Mouse (Mus musculus): Measurements from ENCODE around the gene Crp. TPM values are rescaled to one million over a fixed set of nuclear protein-coding genes. Genes with fewer than 3 reads are reported as not detected.

Crp gene
- polyA plus RNA-seq (2015; fragmentation: Nextera tagmentation; extraction: Ambion mirVana) = 14.7 and 16.8 TPM in 2 replicates

DNA sequence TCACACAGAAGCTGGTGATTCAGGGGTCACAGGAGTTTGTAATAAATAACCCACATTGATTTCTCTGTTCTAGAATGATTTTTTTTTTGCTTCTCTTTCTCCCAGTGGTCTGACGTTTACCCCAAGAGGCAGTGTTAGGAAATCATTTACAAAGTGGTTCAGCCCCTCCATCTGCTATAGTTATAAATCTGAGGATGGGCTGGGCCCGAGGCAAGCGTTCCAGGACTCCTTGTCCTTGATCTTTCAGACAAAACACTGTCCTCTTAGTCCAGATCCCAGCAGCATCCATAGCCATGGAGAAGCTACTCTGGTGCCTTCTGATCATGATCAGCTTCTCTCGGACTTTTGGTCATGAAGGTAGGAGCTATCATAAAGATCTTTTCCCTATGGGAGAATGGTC lies at the start of gene Crp:
Gene Crp, plus strand, starts transcription at position 212 of the 400 bp plus-strand sequence.
- H3K4me3 ChIP-seq (replicated peaks) = no peak within 1 kb of the TSS
- 0 out of 2 replicates have a peak, but pooled peaks have one; percentile 23 for ATAC-seq (ENCODE audit: low read depth)
- H3K4me1 ChIP-seq (replicated peaks) = no peaks in the 10 kb centered on the region
- H3K36me3 ChIP-seq = no peaks in the 10 kb centered on the region
- DNase-seq = no peak
- no peaks in the 10 kb centered on the region for H3K27me3 ChIP-seq
- H3K4me2 ChIP-seq = peak within 1 kb of the TSS; percentile 37
- WGBS (ENCODE audit: insufficient replicate concordance) = 67% methylated on average over 4 of the region's 4 CpGs
- H3K27ac ChIP-seq = peak within 1 kb of the TSS; percentile 43; the same call in 1 of the 2 replicates
- H3K9me3 ChIP-seq (replicated peaks) = no peaks in the 10 kb centered on the region
- H3K9ac ChIP-seq = no peak within 1 kb of the TSS

DNA sequence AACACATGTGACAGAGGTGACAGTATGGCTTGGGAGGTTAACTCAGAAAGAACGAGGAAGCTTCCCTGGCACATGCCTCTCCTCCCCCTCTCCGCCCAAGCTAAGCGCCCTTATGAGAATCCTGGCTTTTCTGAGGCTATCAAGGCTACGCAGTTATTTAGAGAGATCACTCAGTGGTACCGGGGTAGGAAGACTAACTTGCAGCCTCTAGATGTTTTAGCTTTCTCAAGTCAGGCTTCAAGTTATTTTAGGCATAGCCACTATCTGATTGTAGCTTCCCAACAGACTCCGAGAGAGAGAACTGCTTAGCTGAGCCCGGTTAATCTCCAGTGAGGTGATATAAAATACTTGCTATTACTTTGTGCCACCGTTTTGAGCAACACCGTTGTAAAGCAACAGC lies 48.5 kb upstream of the Crp start:
- Histone ChIP-seq H3K27ac (no peak overlapping the region), H3K9me3 (replicated peaks) (no peaks in the 10 kb centered on the region), H3K4me3 (replicated peaks) (no peak overlapping the region), H3K4me1 (replicated peaks) (no peaks in the 10 kb centered on the region), H3K36me3 (no peaks in the 10 kb centered on the region), H3K9ac (no peak overlapping the region), H3K27me3 (no peaks in the 10 kb centered on the region), H3K4me2 (no peak overlapping the region)
- no peak for ATAC-seq (ENCODE audit: low read depth)
- DNase-seq = no peak
- WGBS (ENCODE audit: insufficient replicate concordance) = 51% methylated on average over 9 of the region's 9 CpGs

DNA sequence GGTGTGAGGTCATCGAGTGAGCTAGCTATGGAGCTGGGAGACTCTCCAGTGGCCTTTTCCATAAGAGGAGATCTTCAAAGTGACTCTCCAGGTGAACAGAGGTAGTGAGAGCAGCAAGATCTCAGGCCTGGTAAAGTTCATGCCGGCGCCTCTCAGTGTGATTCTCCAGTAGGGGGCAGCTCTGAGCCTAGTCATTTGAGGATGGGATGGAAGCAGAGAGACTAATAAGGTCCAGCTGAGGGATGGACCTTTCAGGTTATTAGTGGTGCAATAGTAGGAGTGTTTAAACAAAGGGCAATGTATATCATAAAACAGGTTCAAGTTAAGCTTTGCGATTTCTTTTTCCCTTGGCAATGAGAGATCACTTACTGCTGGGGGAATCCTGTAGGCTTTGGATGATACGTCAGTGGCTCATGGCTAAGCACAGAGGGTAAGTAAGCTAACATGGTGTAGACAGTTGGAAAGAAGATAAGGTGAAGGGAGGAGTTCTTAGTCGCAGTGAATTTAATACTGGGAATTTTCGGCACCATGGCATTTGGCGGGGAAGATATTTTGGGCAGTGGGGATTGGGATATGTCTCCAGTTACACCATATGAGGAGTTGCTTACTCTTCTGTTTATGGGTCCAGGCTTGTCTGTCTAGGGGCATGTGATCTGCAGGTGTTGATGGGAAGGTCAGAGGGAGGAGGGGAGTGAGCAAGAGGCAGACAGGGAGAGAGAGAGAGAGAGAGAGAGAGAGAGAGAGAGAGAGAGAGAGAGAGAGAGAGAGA lies 47.2 kb upstream of the Crp start:
- DNase-seq (no peak), ATAC-seq (ENCODE audit: low read depth) (0 out of 2 replicates have a peak, but pooled peaks have one; percentile 10)
- Histone ChIP-seq H3K9ac (no peak overlapping the region), H3K4me1 (replicated peaks) (no peaks in the 10 kb centered on the region), H3K4me2 (no peak overlapping the region), H3K36me3 (no peaks in the 10 kb centered on the region), H3K27ac (no peak overlapping the region), H3K4me3 (replicated peaks) (no peak overlapping the region), H3K9me3 (replicated peaks) (no peaks in the 10 kb centered on the region), H3K27me3 (no peaks in the 10 kb centered on the region)
- 48% methylated on average over 8 of the region's 8 CpGs for WGBS (ENCODE audit: insufficient replicate concordance)

DNA sequence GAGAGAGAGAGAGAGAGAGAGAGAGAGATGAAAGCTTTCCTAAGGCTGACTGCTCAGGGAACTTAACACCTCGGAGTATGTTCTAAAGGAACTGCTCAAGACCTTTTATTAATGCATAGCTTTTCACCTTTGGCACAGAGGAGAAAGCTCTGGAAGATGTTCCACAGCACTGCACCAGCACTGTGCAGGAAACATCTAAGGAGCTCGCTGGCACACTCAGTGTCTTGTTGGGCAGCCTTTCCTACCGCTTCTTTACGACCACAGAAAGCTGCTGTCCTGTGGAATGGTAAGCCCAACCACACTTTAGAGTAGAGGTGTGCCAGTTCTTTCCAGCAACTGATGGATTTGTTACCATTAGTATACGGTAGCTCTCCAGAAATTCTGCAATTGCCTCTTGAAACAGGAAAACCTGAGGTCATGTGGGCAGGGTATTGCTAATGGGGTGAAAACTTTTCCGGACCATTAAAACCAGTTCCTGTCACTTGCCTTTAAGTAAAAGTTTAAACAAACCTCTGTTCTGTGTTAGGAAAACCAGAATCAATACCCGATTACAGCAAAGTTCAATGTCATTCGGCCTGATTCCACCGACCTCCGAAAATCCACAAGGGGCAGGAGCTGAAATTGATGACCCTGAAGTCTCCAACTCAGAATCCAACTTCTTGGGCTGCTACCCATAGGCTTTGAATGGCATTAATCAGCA lies 46.4 kb upstream of the Crp start:
- Histone ChIP-seq H3K4me3 (replicated peaks) (no peak overlapping the region), H3K9me3 (replicated peaks) (no peaks in the 10 kb centered on the region), H3K4me1 (replicated peaks) (no peaks in the 10 kb centered on the region), H3K9ac (no peak overlapping the region), H3K4me2 (no peak overlapping the region), H3K27ac (no peak overlapping the region), H3K36me3 (no peaks in the 10 kb centered on the region), H3K27me3 (no peaks in the 10 kb centered on the region)
- ATAC-seq (ENCODE audit: low read depth) (no peak), DNase-seq (no peak)
- WGBS (ENCODE audit: insufficient replicate concordance) = 58% methylated on average over 10 of the region's 10 CpGs

DNA sequence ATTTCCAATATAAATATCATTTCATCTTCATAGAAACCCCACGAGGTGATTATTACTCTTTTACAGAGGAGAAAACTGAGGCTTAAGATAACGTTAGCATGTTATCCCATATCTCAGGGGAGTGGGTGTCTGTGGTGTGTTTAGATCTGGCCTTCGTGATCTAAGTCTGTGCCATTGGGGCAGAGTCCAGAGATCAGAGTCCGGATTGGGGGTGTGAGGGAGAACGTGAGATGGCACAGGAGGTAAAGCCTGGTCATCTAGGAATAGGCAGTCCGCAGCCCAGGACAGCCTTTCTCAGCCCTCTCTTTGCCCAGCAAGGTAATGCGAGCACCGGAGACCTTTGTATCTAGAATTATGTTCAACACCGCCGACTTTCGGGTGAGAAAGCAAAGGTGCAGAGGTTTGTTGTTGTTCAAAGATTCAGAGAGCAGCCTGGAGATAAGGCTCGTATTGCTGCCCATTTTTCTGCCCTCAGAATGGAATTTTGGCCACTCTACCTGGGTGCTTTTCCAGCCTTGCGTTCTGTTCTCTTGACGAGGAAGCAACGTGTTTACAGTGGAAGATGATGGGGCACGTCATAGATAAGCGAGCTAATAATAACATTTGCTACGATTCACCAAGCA lies 45.7 kb upstream of the Crp start:
- DNase-seq (no peak), ATAC-seq (ENCODE audit: low read depth) (peak; percentile 31; the same call in 1 of the 2 replicates)
- H3K4me2 ChIP-seq = 0 out of 2 replicates have a peak overlapping the region, but pooled peaks have one; percentile 12
- no peaks in the 10 kb centered on the region for H3K9me3 ChIP-seq (replicated peaks)
- H3K4me3 ChIP-seq (replicated peaks) = no peak overlapping the region
- no peaks in the 10 kb centered on the region for H3K4me1 ChIP-seq (replicated peaks)
- H3K36me3 ChIP-seq = no peaks in the 10 kb centered on the region
- no peaks in the 10 kb centered on the region for H3K27me3 ChIP-seq
- no peak overlapping the region for H3K27ac ChIP-seq
- H3K9ac ChIP-seq = no peak overlapping the region
- WGBS (ENCODE audit: insufficient replicate concordance) = 60% methylated on average over 18 of the region's 18 CpGs

DNA sequence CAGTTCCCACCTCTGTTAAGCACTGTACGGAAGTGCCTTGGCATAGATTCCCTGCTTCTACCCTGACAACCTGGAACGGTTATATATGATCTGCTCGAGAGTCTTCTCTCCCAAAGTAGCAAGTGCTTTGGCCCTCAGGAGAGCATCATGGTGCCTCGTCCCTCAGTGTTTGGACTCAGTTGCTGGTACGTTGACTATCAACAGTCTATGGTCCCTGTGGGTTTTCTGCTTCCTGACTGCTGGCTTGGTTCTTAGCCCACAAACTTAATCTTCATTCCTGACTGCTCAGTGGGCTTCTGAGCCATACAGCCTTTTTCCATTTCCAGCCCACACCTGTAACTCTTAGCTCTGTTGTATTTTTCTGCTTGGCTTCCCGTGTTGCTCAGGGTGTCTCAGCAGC lies 44.0 kb upstream of the Crp start:
- H3K4me1 ChIP-seq (replicated peaks) = no peaks in the 10 kb centered on the region
- H3K9ac ChIP-seq = no peak overlapping the region
- H3K9me3 ChIP-seq (replicated peaks) = no peaks in the 10 kb centered on the region
- no peak for ATAC-seq (ENCODE audit: low read depth)
- no peak overlapping the region for H3K4me2 ChIP-seq
- 47% methylated on average over 6 of the region's 6 CpGs for WGBS (ENCODE audit: insufficient replicate concordance)
- H3K36me3 ChIP-seq = no peaks in the 10 kb centered on the region
- H3K4me3 ChIP-seq (replicated peaks) = no peak overlapping the region
- no peak overlapping the region for H3K27ac ChIP-seq
- no peaks in the 10 kb centered on the region for H3K27me3 ChIP-seq
- no peak for DNase-seq

DNA sequence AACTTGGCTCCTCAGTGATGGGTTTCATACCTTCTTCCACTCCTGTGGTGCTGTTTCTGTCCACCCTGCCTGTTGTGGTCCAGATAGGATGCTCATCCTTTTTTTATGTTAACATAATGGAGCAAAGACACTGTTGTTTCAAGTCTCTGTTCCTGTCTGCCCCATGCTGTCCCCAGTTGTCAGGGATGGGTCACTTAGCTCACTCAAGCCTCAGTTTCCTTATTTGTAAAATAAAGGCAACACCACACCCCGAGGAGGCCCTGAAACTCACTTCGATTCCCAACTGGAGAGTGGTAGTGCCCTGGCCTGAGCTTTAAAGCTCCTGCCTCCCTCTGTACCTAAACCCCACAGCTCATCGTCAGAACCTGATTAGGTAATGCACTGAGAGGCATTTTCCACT lies 40.6 kb upstream of the Crp start:
- DNase-seq (no peak), ATAC-seq (ENCODE audit: low read depth) (no peak)
- H3K4me2 ChIP-seq = no peak overlapping the region
- no peaks in the 10 kb centered on the region for H3K4me1 ChIP-seq (replicated peaks)
- no peak overlapping the region for H3K4me3 ChIP-seq (replicated peaks)
- H3K9ac ChIP-seq = no peak overlapping the region
- no peaks in the 10 kb centered on the region for H3K9me3 ChIP-seq (replicated peaks)
- WGBS (ENCODE audit: insufficient replicate concordance) = 50% methylated on average over 3 of the region's 3 CpGs
- no peaks in the 10 kb centered on the region for H3K36me3 ChIP-seq
- no peak overlapping the region for H3K27ac ChIP-seq
- H3K27me3 ChIP-seq = no peaks in the 10 kb centered on the region

DNA sequence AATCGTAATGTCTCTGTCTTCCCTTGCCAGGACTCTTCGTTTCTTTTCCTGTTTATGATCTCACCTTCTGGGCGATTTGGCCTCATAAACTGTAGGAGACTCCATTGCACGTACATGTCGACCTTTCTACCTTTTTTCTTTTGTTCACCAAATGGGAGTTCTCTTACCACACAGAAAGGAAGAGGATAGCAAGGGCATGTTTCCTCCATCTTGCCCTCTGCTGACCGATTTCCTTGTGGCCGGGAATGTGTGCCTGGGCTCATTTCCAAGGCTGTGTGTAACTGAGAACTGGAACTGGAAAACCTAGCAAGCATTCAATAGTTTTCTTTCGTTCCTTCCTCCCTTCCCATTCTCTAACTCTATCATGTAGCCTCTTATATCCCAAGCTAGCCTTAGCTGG lies 38.2 kb upstream of the Crp start:
- no peaks in the 10 kb centered on the region for H3K9me3 ChIP-seq (replicated peaks)
- 62% methylated on average over 8 of the region's 8 CpGs for WGBS (ENCODE audit: insufficient replicate concordance)
- H3K27me3 ChIP-seq = no peaks in the 10 kb centered on the region

DNA sequence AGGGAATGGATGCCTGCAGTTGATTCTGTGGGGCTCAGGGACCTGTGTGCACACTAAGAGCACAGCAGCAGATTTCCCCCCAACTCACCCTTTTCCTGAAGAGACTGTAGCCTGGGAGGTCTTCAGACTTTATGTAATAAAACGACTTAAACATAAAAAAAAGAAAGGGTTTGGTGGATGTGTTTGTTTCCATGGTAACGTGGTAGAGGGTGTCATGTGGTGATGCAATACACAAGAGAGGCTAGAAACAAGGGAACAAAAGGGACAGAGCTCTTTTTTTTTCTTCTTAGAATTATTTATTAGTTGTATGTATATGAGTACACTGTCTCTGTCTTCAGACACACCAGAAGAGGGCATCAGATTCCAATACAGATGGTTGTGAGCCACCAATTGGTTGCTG lies 32.4 kb upstream of the Crp start:
- Histone ChIP-seq H3K36me3 (no peaks in the 10 kb centered on the region), H3K27me3 (no peaks in the 10 kb centered on the region), H3K4me2 (no peak overlapping the region), H3K27ac (no peak overlapping the region), H3K9ac (no peak overlapping the region), H3K4me3 (replicated peaks) (no peak overlapping the region), H3K9me3 (replicated peaks) (no peaks in the 10 kb centered on the region), H3K4me1 (replicated peaks) (no peaks in the 10 kb centered on the region)
- 58% methylated on average over 2 of the region's 2 CpGs for WGBS (ENCODE audit: insufficient replicate concordance)
- no peak for DNase-seq
- ATAC-seq (ENCODE audit: low read depth) = no peak

More for the DNA sequence above, 38.2 kb upstream of the Crp start:
- H3K4me1 ChIP-seq (replicated peaks) = no peaks in the 10 kb centered on the region
- ATAC-seq (ENCODE audit: low read depth) = no peak
- no peak overlapping the region for H3K27ac ChIP-seq
- no peak overlapping the region for H3K4me2 ChIP-seq
- no peak for DNase-seq
- H3K36me3 ChIP-seq = no peaks in the 10 kb centered on the region
- H3K4me3 ChIP-seq (replicated peaks) = no peak overlapping the region
- H3K9ac ChIP-seq = no peak overlapping the region

DNA sequence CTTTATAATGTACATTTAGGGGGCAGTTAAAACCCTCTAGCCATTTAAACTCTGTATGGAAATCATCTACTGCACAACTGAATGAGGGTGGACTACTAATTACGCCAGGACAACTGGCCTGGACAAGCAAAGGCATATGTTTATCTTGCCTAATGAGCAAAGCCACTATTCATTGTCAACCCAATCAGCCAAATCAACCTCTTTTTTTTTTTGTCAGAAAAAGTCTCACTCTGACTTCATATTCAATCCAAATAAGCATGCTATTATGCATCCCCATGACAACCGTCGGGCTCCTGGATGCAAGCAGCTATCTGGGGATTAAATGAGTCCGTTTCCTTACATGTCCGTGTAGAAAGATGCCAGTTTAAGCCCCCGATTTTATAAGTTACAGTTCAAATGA lies 30.3 kb upstream of the Crp start:
- no peak overlapping the region for H3K4me3 ChIP-seq (replicated peaks)
- no peaks in the 10 kb centered on the region for H3K27me3 ChIP-seq
- H3K9ac ChIP-seq = no peak overlapping the region
- WGBS (ENCODE audit: insufficient replicate concordance) = 70% methylated on average over 6 of the region's 6 CpGs
- no peak overlapping the region for H3K4me2 ChIP-seq
- DNase-seq (no peak), ATAC-seq (ENCODE audit: low read depth) (no peak)
- H3K27ac ChIP-seq = no peak overlapping the region
- H3K36me3 ChIP-seq = no peaks in the 10 kb centered on the region
- H3K9me3 ChIP-seq (replicated peaks) = no peaks in the 10 kb centered on the region
- no peaks in the 10 kb centered on the region for H3K4me1 ChIP-seq (replicated peaks)

DNA sequence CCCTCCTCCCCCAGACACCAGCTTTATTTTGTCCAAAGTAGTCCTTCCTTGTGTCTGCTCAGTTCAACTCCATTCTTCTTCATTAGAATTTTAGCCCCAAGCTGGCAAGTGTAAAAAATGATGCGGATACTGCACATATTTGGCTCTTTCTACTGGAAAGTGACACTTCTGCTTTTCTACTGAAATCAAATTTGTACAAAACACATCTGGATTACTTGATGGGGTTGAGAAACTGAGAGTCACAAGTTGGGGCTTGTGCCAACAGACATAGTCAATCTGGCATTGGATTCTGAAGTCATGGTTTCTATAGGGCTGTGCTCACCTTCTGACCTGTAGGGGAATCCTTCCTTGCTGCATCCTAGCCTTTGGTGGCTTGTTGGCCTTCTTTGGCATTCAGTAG lies 27.1 kb upstream of the Crp start:
- no peak overlapping the region for H3K4me3 ChIP-seq (replicated peaks)
- H3K9me3 ChIP-seq (replicated peaks) = no peaks in the 10 kb centered on the region
- no peak overlapping the region for H3K4me2 ChIP-seq
- no peak overlapping the region for H3K9ac ChIP-seq
- ATAC-seq (ENCODE audit: low read depth) (no peak), DNase-seq (no peak)
- no peaks in the 10 kb centered on the region for H3K36me3 ChIP-seq
- no peak overlapping the region for H3K27ac ChIP-seq
- H3K27me3 ChIP-seq = no peaks in the 10 kb centered on the region
- WGBS (ENCODE audit: insufficient replicate concordance) = 69% methylated on average over 1 of the region's 1 CpGs
- no peaks in the 10 kb centered on the region for H3K4me1 ChIP-seq (replicated peaks)
